Mouse (Mus musculus) hindbrain, embryonic 13.5 days (tissue): Measurements from ENCODE around the gene Tmem117. TPM values are rescaled to one million over a fixed set of nuclear protein-coding genes. Genes with fewer than 3 reads are reported as not detected.
A peak's percentile ranks its signal among the peaks of the same experiment; 100 is the strongest.

Source experiments
- ATAC-seq: fragments of 200-750 bp; cut with Nextera tagmentation; 2 replicates; pipeline ENCODE4 v1.8.0; 2017; ENCODE audit warnings: moderate TSS enrichment; ENCODE audit not compliant: low FRiP score
- H3K27ac ChIP-seq: fragments of 300-500 bp; sonication (generic); 2 replicates; pipeline ENCODE4 v1.5.1; 2015; ENCODE audit warnings: inconsistent platforms, mild to moderate bottlenecking, moderate library complexity
- H3K27me3 ChIP-seq: fragments of 300-500 bp; sonication (generic); 2 replicates; pipeline ENCODE4 v1.6.1; 2015; ENCODE audit warnings: mild to moderate bottlenecking, inconsistent platforms
- H3K36me3 ChIP-seq: fragments of 300-500 bp; sonication (generic); 2 replicates; pipeline ENCODE4 v1.6.1; 2015; ENCODE audit warnings: mild to moderate bottlenecking, inconsistent platforms
- H3K4me1 ChIP-seq: fragments of 300-500 bp; sonication (generic); replicated peaks from 2 replicates; pipeline ENCODE4 v1.6.1; 2015; ENCODE audit warnings: inconsistent platforms
- H3K4me2 ChIP-seq: fragments of 300-500 bp; sonication (generic); 2 replicates; pipeline ENCODE4 v1.6.1; 2015; ENCODE audit warnings: inconsistent platforms, mild to moderate bottlenecking, moderate library complexity
- H3K4me3 ChIP-seq: fragments of 300-500 bp; sonication (generic); 2 replicates; pipeline ENCODE4 v1.5.1; 2015; ENCODE audit warnings: mild to moderate bottlenecking, inconsistent platforms
- H3K9ac ChIP-seq: fragments of 300-500 bp; sonication (generic); 2 replicates; pipeline ENCODE4 v1.6.1; 2015; ENCODE audit warnings: mild to moderate bottlenecking, inconsistent platforms
- H3K9me3 ChIP-seq: fragments of 300-500 bp; sonication (generic); 2 replicates; pipeline ENCODE4 v1.6.1; 2016; ENCODE audit warnings: inconsistent platforms
- WGBS: fragments of 180-500 bp; shearing (Covaris S2); methylation state at CpG from one replicate; pipeline ENCODE4 v1.1.7; 2015; 5-methylcytosine and 5-hydroxymethylcytosine counted together
- polyA plus RNA-seq: library from polyadenylated mRNA; unstranded; fragments of >200 nt; fragmentation: Nextera tagmentation; extraction: Ambion mirVana; gene quantifications from 2 replicates; pipeline ENCODE4 v1.2.1, GENCODE M21; 2015

The Tmem117 gene
- polyA plus RNA-seq, 1 experiment from 2014 or later: 6.9 TPM

DNA sequence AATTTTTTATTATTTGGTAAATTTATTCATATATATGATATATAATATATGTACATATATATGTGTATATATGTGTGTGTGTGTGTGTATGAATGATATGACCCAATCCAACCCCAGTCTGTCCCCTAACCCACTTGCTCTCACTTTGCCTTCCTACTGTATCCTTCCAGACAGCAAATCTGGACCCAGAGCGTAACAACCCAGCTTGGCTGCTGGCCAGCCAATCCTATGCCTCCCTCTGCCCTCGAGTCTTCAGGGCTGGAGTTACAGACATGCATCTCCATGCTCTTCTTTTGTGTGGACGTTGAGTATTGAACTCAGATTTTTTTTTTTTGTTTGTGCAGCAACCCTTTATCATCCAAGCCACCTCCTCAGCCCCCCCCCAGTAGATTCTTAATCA is 304.4 kb downstream of the Tmem117 start:
- 16% methylated on average over 3 of the region's 3 CpGs for WGBS
- no peak for ATAC-seq
- H3K4me1 ChIP-seq: peaks cover 18% of the 10 kb centered on the region; the same call in 1 of the 2 replicates

GRCm38 (mm10) chr15:94941954-94942353 is 312.9 kb downstream of the Tmem117 start:
- no peak overlapping the region for H3K4me2 ChIP-seq
- H3K27ac ChIP-seq: no peak overlapping the region
- H3K4me3 ChIP-seq: no peak overlapping the region
- no peaks in the 10 kb centered on the region for H3K9me3 ChIP-seq
- no peak for ATAC-seq
- WGBS: 91% methylated on average over 3 of the region's 3 CpGs
- H3K4me1 ChIP-seq: no peaks in the 10 kb centered on the region
- no peaks in the 10 kb centered on the region for H3K27me3 ChIP-seq
- no peak overlapping the region for H3K9ac ChIP-seq
- no peaks in the 10 kb centered on the region for H3K36me3 ChIP-seq

More for the DNA sequence above, 304.4 kb downstream of the Tmem117 start:
- no peak overlapping the region for H3K4me2 ChIP-seq
- no peak overlapping the region for H3K27ac ChIP-seq
- no peak overlapping the region for H3K9ac ChIP-seq
- H3K36me3 ChIP-seq: no peaks in the 10 kb centered on the region
- H3K9me3 ChIP-seq: no peaks in the 10 kb centered on the region
- H3K4me3 ChIP-seq: no peak overlapping the region
- H3K27me3 ChIP-seq: no peaks in the 10 kb centered on the region

GRCm38 (mm10) chr15:94942465-94942864 is 313.4 kb downstream of the Tmem117 start:
- Histone ChIP-seq H3K9ac (no peak overlapping the region), H3K4me2 (no peak overlapping the region), H3K9me3 (no peaks in the 10 kb centered on the region), H3K36me3 (no peaks in the 10 kb centered on the region), H3K4me1 (no peaks in the 10 kb centered on the region), H3K27ac (no peak overlapping the region), H3K27me3 (no peaks in the 10 kb centered on the region), H3K4me3 (no peak overlapping the region)
- no peak for ATAC-seq
- WGBS: 41% methylated on average over 1 of the region's 1 CpGs

GRCm38 (mm10) chr15:94943891-94944290 is 314.9 kb downstream of the Tmem117 start:
- 83% methylated on average over 5 of the region's 5 CpGs for WGBS
- no peak overlapping the region for H3K9ac ChIP-seq
- no peak for ATAC-seq
- no peaks in the 10 kb centered on the region for H3K4me1 ChIP-seq
- H3K27me3 ChIP-seq: no peaks in the 10 kb centered on the region
- H3K4me3 ChIP-seq: no peak overlapping the region
- H3K4me2 ChIP-seq: no peak overlapping the region
- no peak overlapping the region for H3K27ac ChIP-seq
- H3K36me3 ChIP-seq: no peaks in the 10 kb centered on the region
- H3K9me3 ChIP-seq: no peaks in the 10 kb centered on the region

GRCm38 (mm10) chr15:94951382-94952048 is 322.5 kb downstream of the Tmem117 start:
- no peaks in the 10 kb centered on the region for H3K27me3 ChIP-seq
- 89% methylated on average over 7 of the region's 7 CpGs for WGBS
- 0 out of 2 replicates have a peak, but pooled peaks cover 4% of the 10 kb centered on the region for H3K4me1 ChIP-seq
- no peak overlapping the region for H3K27ac ChIP-seq
- H3K4me3 ChIP-seq: no peak overlapping the region
- H3K9ac ChIP-seq: no peak overlapping the region
- ATAC-seq: no peak
- H3K9me3 ChIP-seq: no peaks in the 10 kb centered on the region
- no peaks in the 10 kb centered on the region for H3K36me3 ChIP-seq
- no peak overlapping the region for H3K4me2 ChIP-seq

- 82% methylated on average over 3 of the region's 3 CpGs for WGBS
- 0 out of 2 replicates have a peak, but pooled peaks cover 11% of the 10 kb centered on the region for H3K4me1 ChIP-seq
- no peak overlapping the region for H3K27ac ChIP-seq
- no peak for ATAC-seq
- no peaks in the 10 kb centered on the region for H3K9me3 ChIP-seq
- H3K27me3 ChIP-seq: no peaks in the 10 kb centered on the region
- H3K4me2 ChIP-seq: no peak overlapping the region
- H3K36me3 ChIP-seq: no peaks in the 10 kb centered on the region
- no peak overlapping the region for H3K4me3 ChIP-seq
- H3K9ac ChIP-seq: no peak overlapping the region
Observed at GRCm38 (mm10) chr15:94956697-94957096, 327.7 kb downstream of the Tmem117 start.

GRCm38 (mm10) chr15:94957202-94957601 is 328.2 kb downstream of the Tmem117 start:
- no peak overlapping the region for H3K4me3 ChIP-seq
- H3K36me3 ChIP-seq: no peaks in the 10 kb centered on the region
- ATAC-seq: no peak
- H3K27ac ChIP-seq: no peak overlapping the region
- H3K4me1 ChIP-seq: 0 out of 2 replicates have a peak, but pooled peaks cover 11% of the 10 kb centered on the region
- no peaks in the 10 kb centered on the region for H3K27me3 ChIP-seq
- no peak overlapping the region for H3K4me2 ChIP-seq
- no peaks in the 10 kb centered on the region for H3K9me3 ChIP-seq
- H3K9ac ChIP-seq: no peak overlapping the region
- WGBS: 68% methylated on average over 4 of the region's 4 CpGs

DNA sequence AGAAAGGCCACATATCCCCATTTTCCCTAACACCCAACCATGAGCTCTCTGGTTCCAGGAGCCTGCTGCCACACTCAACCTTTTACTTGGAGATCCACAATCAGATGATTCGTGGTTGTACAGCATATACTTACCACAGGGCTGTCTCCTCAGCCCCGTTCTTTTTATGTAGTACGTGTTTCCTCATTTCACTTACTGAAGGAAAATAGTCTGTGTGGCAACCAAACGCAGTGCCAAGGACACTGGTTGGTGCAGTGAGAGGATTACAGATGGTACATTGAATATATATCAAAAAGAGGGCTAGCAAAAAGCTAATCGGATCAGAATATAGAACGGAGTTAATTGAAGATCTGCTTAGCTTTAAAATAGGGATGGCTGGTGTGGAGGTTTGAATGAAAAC is 338.0 kb downstream of the Tmem117 start:
- H3K9ac ChIP-seq: no peak overlapping the region
- no peak overlapping the region for H3K4me2 ChIP-seq
- no peaks in the 10 kb centered on the region for H3K27me3 ChIP-seq
- no peaks in the 10 kb centered on the region for H3K36me3 ChIP-seq
- no peak overlapping the region for H3K27ac ChIP-seq
- H3K9me3 ChIP-seq: no peaks in the 10 kb centered on the region
- 91% methylated on average over 6 of the region's 6 CpGs for WGBS
- no peak for ATAC-seq
- H3K4me3 ChIP-seq: no peak overlapping the region
- no peaks in the 10 kb centered on the region for H3K4me1 ChIP-seq

DNA sequence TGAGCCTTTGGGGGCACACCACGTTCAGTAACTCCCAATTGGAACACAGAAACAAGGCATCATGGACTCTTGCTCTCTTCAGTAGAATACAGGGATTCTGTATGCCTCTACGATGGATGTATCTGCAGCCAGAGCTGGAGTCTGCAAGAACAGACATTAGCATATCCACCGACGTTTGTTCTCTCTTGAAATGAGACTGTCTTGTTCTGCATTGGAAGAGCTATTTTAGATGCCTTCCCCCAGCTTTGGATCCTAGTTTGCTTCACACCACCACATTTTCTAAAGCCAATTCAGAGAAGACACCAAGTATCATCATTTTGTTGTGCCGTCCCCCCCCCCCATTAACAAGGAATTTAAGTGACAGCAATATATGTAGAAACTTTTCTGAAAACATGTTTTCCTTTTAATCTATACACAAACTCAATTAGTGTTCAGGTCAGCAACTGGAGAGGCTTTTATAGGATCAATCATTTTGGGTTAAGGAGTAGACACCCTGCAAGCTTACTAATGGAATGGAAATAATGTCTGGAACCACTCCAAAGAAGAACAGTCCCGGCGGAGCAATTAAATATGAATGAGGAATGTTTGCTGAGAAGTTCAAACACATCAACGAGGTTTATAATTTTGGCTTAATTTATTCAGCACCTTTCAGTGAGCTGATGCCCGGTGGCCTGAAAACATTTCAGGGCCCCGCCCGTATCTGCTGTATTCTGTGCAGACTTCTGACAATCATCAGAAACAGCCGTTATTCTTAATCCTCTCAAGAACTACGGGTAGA is 339.6 kb downstream of the Tmem117 start:
- WGBS: 71% methylated on average over 13 of the region's 13 CpGs

DNA sequence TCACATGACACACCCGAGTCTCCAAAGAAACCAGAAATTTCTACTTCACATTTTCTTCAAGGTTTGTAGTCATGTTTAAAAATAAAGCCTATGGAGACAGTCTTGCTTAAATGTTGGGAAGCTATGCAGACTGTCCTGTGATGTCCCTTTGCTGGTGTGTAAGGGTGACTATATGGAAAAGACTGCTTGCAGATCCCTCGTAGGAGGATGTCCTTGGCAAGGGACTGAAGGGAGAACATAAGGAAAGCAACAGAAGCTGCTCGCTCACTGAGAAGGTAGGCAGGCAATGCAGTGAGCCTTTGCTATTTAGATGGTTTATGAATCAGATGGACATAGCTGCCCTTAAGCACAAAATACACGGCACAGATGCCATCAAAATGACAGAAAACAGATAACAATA is 352.8 kb downstream of the Tmem117 start:
- WGBS: 87% methylated on average over 4 of the region's 4 CpGs
- Histone ChIP-seq H3K9me3 (peaks cover 5% of the 10 kb centered on the region; the same call in 1 of the 2 replicates), H3K36me3 (no peaks in the 10 kb centered on the region), H3K27me3 (no peaks in the 10 kb centered on the region), H3K27ac (no peak overlapping the region), H3K4me2 (no peak overlapping the region), H3K9ac (no peak overlapping the region), H3K4me1 (no peaks in the 10 kb centered on the region), H3K4me3 (no peak overlapping the region)
- ATAC-seq: no peak

More for the DNA sequence above, 339.6 kb downstream of the Tmem117 start:
- H3K9me3 ChIP-seq: no peaks in the 10 kb centered on the region
- no peak overlapping the region for H3K4me2 ChIP-seq
- H3K27ac ChIP-seq: no peak overlapping the region
- no peak overlapping the region for H3K9ac ChIP-seq
- no peak for ATAC-seq
- H3K36me3 ChIP-seq: no peaks in the 10 kb centered on the region
- H3K4me1 ChIP-seq: no peaks in the 10 kb centered on the region
- no peak overlapping the region for H3K4me3 ChIP-seq
- H3K27me3 ChIP-seq: no peaks in the 10 kb centered on the region

DNA sequence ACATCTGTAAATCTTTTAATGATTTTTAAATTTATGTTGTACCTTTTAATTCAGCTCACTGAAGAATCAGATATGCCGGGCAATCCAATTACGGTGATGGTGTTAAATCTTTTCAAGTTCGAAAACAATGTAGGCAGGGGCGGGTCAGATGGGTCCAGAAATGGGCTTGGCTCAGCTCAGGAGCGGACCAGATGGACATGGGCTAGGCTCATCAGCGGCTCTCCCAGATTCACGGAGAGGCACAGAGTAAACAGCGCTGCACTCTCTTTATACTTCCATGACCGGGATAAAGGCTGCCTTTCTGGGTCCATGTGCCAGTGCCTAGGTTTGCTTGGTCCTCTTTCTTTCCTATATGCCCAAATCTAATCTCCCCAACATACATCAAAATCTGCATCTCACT is 366.3 kb downstream of the Tmem117 start:
- H3K9me3 ChIP-seq: no peaks in the 10 kb centered on the region
- no peak overlapping the region for H3K9ac ChIP-seq
- H3K4me2 ChIP-seq: no peak overlapping the region
- H3K27ac ChIP-seq: no peak overlapping the region
- no peaks in the 10 kb centered on the region for H3K36me3 ChIP-seq
- H3K4me1 ChIP-seq: no peaks in the 10 kb centered on the region
- no peak overlapping the region for H3K4me3 ChIP-seq
- no peak for ATAC-seq
- WGBS: 82% methylated on average over 9 of the region's 9 CpGs
- no peaks in the 10 kb centered on the region for H3K27me3 ChIP-seq

- H3K4me3 ChIP-seq: no peak overlapping the region
- H3K4me2 ChIP-seq: no peak overlapping the region
- no peaks in the 10 kb centered on the region for H3K36me3 ChIP-seq
- no peaks in the 10 kb centered on the region for H3K27me3 ChIP-seq
- WGBS: 55% methylated on average over 8 of the region's 8 CpGs
- H3K4me1 ChIP-seq: peaks cover 14% of the 10 kb centered on the region
- 0 out of 2 replicates have a peak overlapping the region, but pooled peaks have one; percentile 8 for H3K27ac ChIP-seq
- no peak overlapping the region for H3K9ac ChIP-seq
- no peak for ATAC-seq
- H3K9me3 ChIP-seq: no peaks in the 10 kb centered on the region
Observed at GRCm38 (mm10) chr15:95005121-95005824, 376.2 kb downstream of the Tmem117 start.
